ENCODE assay signal across 19 mouse cellular contexts in the genomic region with DNA sequence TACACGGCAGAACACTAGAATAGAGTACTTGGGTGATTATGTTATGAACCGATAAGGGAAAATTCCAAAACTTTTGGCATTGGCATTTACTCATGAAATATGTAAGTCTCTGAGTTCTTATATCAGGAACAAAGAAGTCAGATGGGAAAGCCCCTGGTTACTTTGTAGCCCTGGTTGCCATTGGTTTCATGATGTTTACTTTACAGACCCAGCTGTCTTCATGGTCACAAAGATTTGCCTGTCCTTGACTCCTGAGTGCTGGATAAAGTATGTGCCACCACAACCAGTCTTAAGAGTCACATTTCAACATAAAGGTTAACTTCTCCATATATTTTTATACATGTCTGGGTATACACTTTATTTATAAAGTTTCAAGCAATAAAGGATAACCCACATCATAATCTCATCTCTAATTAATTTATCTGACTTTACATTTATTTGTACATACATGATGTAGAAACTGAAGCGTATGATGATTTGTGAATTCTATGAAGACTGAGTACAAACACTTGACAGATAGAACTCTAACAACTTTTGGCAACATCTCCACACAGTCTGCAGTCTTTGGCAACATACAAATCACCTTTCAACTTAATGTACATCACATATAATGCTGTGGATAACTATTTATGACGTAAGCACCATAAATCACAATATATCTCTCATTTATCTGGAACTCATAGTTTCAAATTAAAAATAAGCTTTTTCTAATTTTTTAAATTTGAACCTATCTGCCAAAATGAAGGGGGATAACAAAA.
"Had no signal": no experiment of that assay in that cellular context is flagged by ENCODE, and none has a peak within 500 bp of the region (broad histone marks: within the 10 kb centered on the region; RNA-seq: fewer than 3 reads in every experiment).

No protein-coding gene starts in this region.

- H3K4me2 ChIP-seq: limb, embryonic 13.5 days; liver, embryonic 12.5 days; liver, embryonic 15.5 days; midbrain, embryonic 12.5 days; midbrain, embryonic 15.5 days; neural tube, embryonic 12.5 days; neural tube, embryonic 15.5 days had no signal

- H3K4me3 ChIP-seq: layer of hippocampus, adult 2 months; limb, embryonic 10.5 days; limb, embryonic 13.5 days; liver, embryonic 12.5 days; liver, embryonic 15.5 days; midbrain, embryonic 12.5 days; midbrain, embryonic 15.5 days; neural tube, embryonic 12.5 days; neural tube, embryonic 15.5 days had no signal

- ATAC-seq: intestine, postnatal 0 days; liver, embryonic 12.5 days; midbrain, embryonic 15.5 days had no signal

- H3K9me3 ChIP-seq: limb, embryonic 10.5 days; limb, embryonic 13.5 days; liver, embryonic 12.5 days; liver, embryonic 15.5 days; midbrain, embryonic 12.5 days; midbrain, embryonic 15.5 days; neural tube, embryonic 12.5 days; neural tube, embryonic 15.5 days had no signal

- DNase-seq: kidney, adult 2 months; kidney, postnatal 25 days; layer of hippocampus, adult 9-11 months; liver; lung, adult 18-20 months; thymus, adult 18-20 months; thymus, postnatal 36 days had no signal

- H3K9ac ChIP-seq: limb, embryonic 13.5 days; liver, embryonic 12.5 days; liver, embryonic 15.5 days; midbrain, embryonic 12.5 days; midbrain, embryonic 15.5 days; neural tube, embryonic 12.5 days; neural tube, embryonic 15.5 days had no signal

- H3K27ac ChIP-seq: kidney, postnatal 0 days; layer of hippocampus, adult 2 months; limb, embryonic 10.5 days; limb, embryonic 13.5 days; liver, embryonic 12.5 days; liver, embryonic 15.5 days; macrophage; midbrain, embryonic 12.5 days; midbrain, embryonic 15.5 days; neural tube, embryonic 12.5 days; neural tube, embryonic 15.5 days had no signal

- H3K4me1 ChIP-seq: limb, embryonic 10.5 days; limb, embryonic 13.5 days; liver, embryonic 12.5 days; liver, embryonic 15.5 days; midbrain, embryonic 12.5 days; midbrain, embryonic 15.5 days; neural tube, embryonic 12.5 days; neural tube, embryonic 15.5 days had no signal

- H3K27me3 ChIP-seq: limb, embryonic 13.5 days; liver, embryonic 12.5 days; liver, embryonic 15.5 days; midbrain, embryonic 12.5 days; midbrain, embryonic 15.5 days; neural tube, embryonic 12.5 days; neural tube, embryonic 15.5 days had no signal

- H3K36me3 ChIP-seq: limb, embryonic 10.5 days; limb, embryonic 13.5 days; liver, embryonic 12.5 days; liver, embryonic 15.5 days; midbrain, embryonic 12.5 days; midbrain, embryonic 15.5 days; neural tube, embryonic 12.5 days; neural tube, embryonic 15.5 days had no signal
